Comparison of ENCODE assay signal across 24 mouse cellular contexts in the genomic region with DNA sequence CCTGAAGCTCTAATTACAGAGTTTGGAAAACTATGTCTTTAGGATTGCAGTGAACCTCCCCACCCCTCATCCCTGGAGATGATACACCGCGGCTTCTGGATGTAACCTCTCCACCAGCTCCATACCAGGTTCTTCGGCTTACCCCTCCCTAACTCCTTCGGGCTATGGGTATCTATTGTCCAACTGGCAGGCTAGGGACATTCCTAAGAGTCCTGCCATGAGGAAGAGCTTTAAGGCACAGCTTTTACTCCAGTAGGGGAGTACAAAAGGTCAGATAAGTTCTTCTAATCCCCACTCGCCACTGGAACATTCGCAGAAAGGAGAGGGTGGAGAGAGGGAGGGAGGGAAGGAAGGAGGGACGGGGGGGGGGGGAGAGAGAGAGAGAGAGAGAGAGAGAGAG.
DNase-seq lines count a peak whose midpoint lies in the region; ATAC-seq and TF ChIP-seq lines count a peak whose summit lies in the region.
"Had no signal": no experiment of that assay in that cellular context is flagged by ENCODE, and none has a peak within 500 bp of the region (broad histone marks: within the 10 kb centered on the region; RNA-seq: fewer than 3 reads in every experiment).

No protein-coding gene starts in this region.

- H3K79me2 ChIP-seq in heart, adult 2 months (replicated peaks; ENCODE audit: control insufficient read depth, insufficient read depth, low read length) = no peaks in the 10 kb centered on the region

- 69% methylated on average over 7 of the region's 7 CpGs for WGBS in heart, adult 2 months
- 51% methylated on average over 6 of the region's 7 CpGs for whole genome bisulfite sequencing in forebrain, embryonic 14.5 days

- TF ChIP-seq POLR2A in heart, adult 2 months (IDR thresholded peaks at IDR 0.05; ENCODE audit: insufficient read depth, low read depth, low read length) = no peak

- intact Hi-C loops in gastrocnemius, postnatal 14 days (cut with DNase I; ENCODE audit: low total_unique reads) = no loop called here
- intact Hi-C loops in heart, adult 2 months (cut with DNase I) = no loop called here

- H3K27ac ChIP-seq in heart, adult 2 months = no peak overlapping the region
- peak overlapping the region; percentile 42 for H3K27ac ChIP-seq in brown adipose tissue, adult 24 weeks (replicated peaks; ENCODE audit: low read depth, low read length)
- H3K27ac ChIP-seq in forebrain, embryonic 14.5 days (ENCODE audit: low read depth, low read length) = no peak overlapping the region
- H3K27ac ChIP-seq: embryonic facial prominence, embryonic 10.5 days; embryonic facial prominence, embryonic 12.5 days; forebrain, embryonic 13.5 days had no signal

- H3K36me3 ChIP-seq in heart, adult 2 months (ENCODE audit: control insufficient read depth, insufficient read depth, low read length) = no peaks in the 10 kb centered on the region
- H3K36me3 ChIP-seq in forebrain, embryonic 14.5 days (ENCODE audit: control insufficient read depth, insufficient read depth, low read length) = no peaks in the 10 kb centered on the region
- H3K36me3 ChIP-seq: embryonic facial prominence, embryonic 10.5 days; embryonic facial prominence, embryonic 12.5 days; G1E had no signal

- H3K9ac ChIP-seq in heart, adult 2 months (ENCODE audit: low read depth, low read length) = no peak overlapping the region
- no peak overlapping the region for H3K9ac ChIP-seq in forebrain, embryonic 14.5 days (ENCODE audit: low read length)
- H3K9ac ChIP-seq: embryonic facial prominence, embryonic 12.5 days; forebrain, embryonic 13.5 days had no signal

- H3K4me1 ChIP-seq in heart, adult 2 months (ENCODE audit: control insufficient read depth, insufficient read depth, low read length) = peaks cover 4% of the 10 kb centered on the region
- H3K4me1 ChIP-seq in brown adipose tissue, adult 24 weeks (ENCODE audit: control insufficient read depth, insufficient read depth, insufficient read length, low read length) = peaks cover 5% of the 10 kb centered on the region
- no peaks in the 10 kb centered on the region for H3K4me1 ChIP-seq in forebrain, embryonic 14.5 days (ENCODE audit: control insufficient read depth, insufficient read depth, low read length)
- H3K4me1 ChIP-seq: embryonic facial prominence, embryonic 10.5 days; embryonic facial prominence, embryonic 12.5 days; forebrain, embryonic 13.5 days had no signal

- TF ChIP-seq CTCF in heart, adult 2 months (IDR thresholded peaks at IDR 0.05) = no peak

- no peak overlapping the region for H3K4me2 ChIP-seq in forebrain, embryonic 14.5 days (ENCODE audit: low read length)
- H3K4me2 ChIP-seq: embryonic facial prominence, embryonic 12.5 days; forebrain, embryonic 13.5 days had no signal

- no peak overlapping the region for H3K4me3 ChIP-seq in heart, adult 2 months
- no peak overlapping the region for H3K4me3 ChIP-seq in brown adipose tissue, adult 24 weeks (ENCODE audit: insufficient read depth, low read depth, low read length)
- H3K4me3 ChIP-seq in forebrain, embryonic 14.5 days (ENCODE audit: low read depth, low read length) = no peak overlapping the region
- H3K4me3 ChIP-seq: embryonic facial prominence, embryonic 10.5 days; embryonic facial prominence, embryonic 12.5 days; forebrain, embryonic 13.5 days had no signal

- H3K27me3 ChIP-seq in heart, adult 2 months (ENCODE audit: control insufficient read depth, insufficient read depth, low read length) = no peaks in the 10 kb centered on the region
- H3K27me3 ChIP-seq in forebrain, embryonic 14.5 days (replicated peaks; ENCODE audit: control insufficient read depth, insufficient read depth, low read length) = no peaks in the 10 kb centered on the region
- H3K27me3 ChIP-seq: embryonic facial prominence, embryonic 12.5 days; forebrain, embryonic 13.5 days; Patski had no signal

- DNase-seq in gastrocnemius, adult 18-20 months (ENCODE audit: low spot score) = peak; percentile 51
- no peak for DNase-seq in gastrocnemius, postnatal 14 days
- peak; percentile 74 for DNase-seq in heart, adult 11 months
- no peak for DNase-seq in heart, adult 2 months
- DNase-seq in forebrain, embryonic 14.5 days (ENCODE audit: low spot score) = no peak
- DNase-seq in cerebellum, adult 8-10 months = no peak
- DNase-seq: adrenal gland, adult 2 months; adrenal gland, postnatal 10 days; adrenal gland, postnatal 25 days; B cell, adult 2 months; cerebellum, adult 11 months; cerebellum, adult 18-20 months; cerebellum, adult 9-10 months; cerebellum, postnatal 10 days; cerebellum, postnatal 25 days had no signal

- ATAC-seq in forebrain, embryonic 14.5 days = no peak
- ATAC-seq: activated CD4-positive, CD25-positive, alpha-beta regulatory T cell, adult 4 months; CD4-positive, CD25-positive, alpha-beta regulatory T cell, adult 4 months; forebrain, embryonic 13.5 days; forebrain, embryonic 16.5 days; Patski had no signal

- no peaks in the 10 kb centered on the region for H3K9me3 ChIP-seq in forebrain, embryonic 14.5 days (replicated peaks; ENCODE audit: control insufficient read depth, low read length)
- H3K9me3 ChIP-seq: embryonic facial prominence, embryonic 10.5 days; embryonic facial prominence, embryonic 12.5 days; forebrain, embryonic 13.5 days had no signal

- TF ChIP-seq EP300 in heart, adult 2 months (IDR thresholded peaks at IDR 0.05; ENCODE audit: insufficient read depth, low read depth, low read length) = no peak

Comparison
In these comparisons a context has a peak if more than half of its experiments do, and no peak if none do; other contexts are left out.
1. DNase-seq: peak in gastrocnemius, adult 18-20 months (single experiment) and heart, adult 11 months (single experiment); none in gastrocnemius, postnatal 14 days (single experiment), heart, adult 2 months (0 of 2), forebrain, embryonic 14.5 days (single experiment) and cerebellum, adult 8-10 months (single experiment).